Mouse (Mus musculus) intestine, embryonic 14.5 days (tissue): ENCODE data around the gene Gucy1a1. TPM values are rescaled to one million over a fixed set of nuclear protein-coding genes. Genes with fewer than 3 reads are reported as not detected.

ENCODE experiments used
- ATAC-seq: fragments of 200-750 bp; cut with Nextera tagmentation; replicated peaks from 2 replicates; pipeline ENCODE4 v1.8.0; 2017; ENCODE audit warnings: low read depth, moderate number of reproducible peaks, moderate TSS enrichment, moderate library complexity; ENCODE audit not compliant: low FRiP score, low TSS enrichment
- DNase-seq: peaks from one replicate; pipeline ENCODE4 v3.0.0-alpha.2; 2018; ENCODE audit warnings: low spot score
- H3K27ac ChIP-seq: fragments of 300-500 bp; sonication (generic); 2 replicates; pipeline ENCODE4 v1.5.1; 2014; ENCODE audit warnings: low read depth, mild to moderate bottlenecking, control low read depth
- H3K27me3 ChIP-seq: fragments of 300-500 bp; sonication (generic); replicated peaks from 2 replicates; pipeline ENCODE4 v1.6.1; 2014; ENCODE audit warnings: low read length, control low read depth; ENCODE audit not compliant: control insufficient read depth, insufficient read depth
- H3K36me3 ChIP-seq: fragments of 300-500 bp; sonication (generic); 2 replicates; pipeline ENCODE4 v1.6.1; 2014; ENCODE audit warnings: low read length, control low read depth; ENCODE audit not compliant: control insufficient read depth, insufficient read depth
- H3K4me1 ChIP-seq: fragments of 300-500 bp; sonication (generic); replicated peaks from 2 replicates; pipeline ENCODE4 v1.6.1; 2014; ENCODE audit warnings: low read length, control low read depth, mixed read lengths; ENCODE audit not compliant: control insufficient read depth, insufficient read depth
- H3K4me2 ChIP-seq: fragments of 300-500 bp; sonication (generic); 2 replicates; pipeline ENCODE4 v1.6.1; 2014; ENCODE audit warnings: low read length
- H3K4me3 ChIP-seq: fragments of 300-500 bp; sonication (generic); 2 replicates; pipeline ENCODE4 v1.5.1; 2014; ENCODE audit warnings: low read depth, low read length, control low read depth, mixed read lengths
- H3K9ac ChIP-seq: fragments of 300-500 bp; sonication (generic); 2 replicates; pipeline ENCODE4 v1.6.1; 2014; ENCODE audit warnings: mild to moderate bottlenecking, low read length
- H3K9me3 ChIP-seq: fragments of 300-500 bp; sonication (generic); 2 replicates; pipeline ENCODE4 v1.6.1; 2016; ENCODE audit warnings: low read length, control low read depth; ENCODE audit not compliant: control insufficient read depth
- WGBS: fragments of 180-500 bp; shearing (Covaris S2); extraction: QIAGEN DNeasy Blood & Tissue Kit; methylation state at CpG from one replicate; pipeline ENCODE4 v1.1.7; 2014; 5-methylcytosine and 5-hydroxymethylcytosine counted together
- polyA plus RNA-seq: library from polyadenylated mRNA; unstranded; fragments of >200 nt; fragmentation: Nextera tagmentation; extraction: Ambion mirVana; gene quantifications from 2 replicates; pipeline ENCODE4 v1.2.1, GENCODE M21; 2014

The Gucy1a1 gene
- polyA plus RNA-seq, 1 experiment from 2014 or later = 56.9 TPM

- ATAC-seq (no peak), DNase-seq (no peak)
- WGBS = 63% methylated on average over 2 of the region's 2 CpGs
These were observed 33.1 kb downstream of the Gucy1a1 start for GRCm38 (mm10) chr3:82112439-82112838.

GRCm38 (mm10) chr3:82111986-82112385, 33.6 kb downstream of the Gucy1a1 start:
- no peak for ATAC-seq
- H3K4me3 ChIP-seq = no peak overlapping the region
- no peak for DNase-seq
- H3K9me3 ChIP-seq = no peaks in the 10 kb centered on the region
- H3K4me1 ChIP-seq = no peaks in the 10 kb centered on the region
- no peak overlapping the region for H3K4me2 ChIP-seq
- H3K27ac ChIP-seq = no peak overlapping the region
- no peak overlapping the region for H3K9ac ChIP-seq
- no peaks in the 10 kb centered on the region for H3K27me3 ChIP-seq
- 71% methylated on average over 3 of the region's 3 CpGs for WGBS
- peaks cover 28% of the 10 kb centered on the region for H3K36me3 ChIP-seq

More at GRCm38 (mm10) chr3:82112439-82112838, 33.1 kb downstream of the Gucy1a1 start:
- Histone ChIP-seq H3K4me3 (no peak overlapping the region), H3K4me2 (no peak overlapping the region), H3K27ac (no peak overlapping the region), H3K9me3 (no peaks in the 10 kb centered on the region), H3K9ac (no peak overlapping the region), H3K4me1 (no peaks in the 10 kb centered on the region), H3K27me3 (no peaks in the 10 kb centered on the region), H3K36me3 (peaks cover 28% of the 10 kb centered on the region)

DNA sequence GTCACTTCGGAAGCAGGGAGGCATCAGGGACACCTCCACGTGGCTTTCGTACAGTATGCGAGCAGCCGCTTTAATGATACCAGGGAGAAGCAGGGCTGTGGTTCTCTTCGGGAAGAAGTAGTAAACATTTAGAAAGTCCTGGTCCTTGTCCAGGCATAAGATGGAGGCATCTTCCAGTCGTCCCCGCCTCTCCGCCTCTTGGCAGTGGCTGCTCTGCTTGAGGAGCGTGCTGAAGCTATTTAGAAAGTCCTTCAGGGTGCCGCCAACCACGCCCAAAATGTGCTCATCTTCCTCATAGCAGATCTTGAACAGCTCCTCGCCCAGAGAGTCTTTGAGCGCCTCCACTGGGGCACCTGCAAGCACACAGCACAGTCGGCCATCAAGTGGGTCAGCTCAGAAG, 36.6 kb downstream of the Gucy1a1 start:
- H3K4me3 ChIP-seq = no peak overlapping the region
- H3K9ac ChIP-seq = no peak overlapping the region
- H3K27me3 ChIP-seq = no peaks in the 10 kb centered on the region
- H3K27ac ChIP-seq = no peak overlapping the region
- ATAC-seq (no peak), DNase-seq (no peak)
- WGBS = 89% methylated on average over 15 of the region's 15 CpGs
- peaks cover 45% of the 10 kb centered on the region for H3K36me3 ChIP-seq
- no peaks in the 10 kb centered on the region for H3K9me3 ChIP-seq
- no peak overlapping the region for H3K4me2 ChIP-seq
- no peaks in the 10 kb centered on the region for H3K4me1 ChIP-seq

DNA sequence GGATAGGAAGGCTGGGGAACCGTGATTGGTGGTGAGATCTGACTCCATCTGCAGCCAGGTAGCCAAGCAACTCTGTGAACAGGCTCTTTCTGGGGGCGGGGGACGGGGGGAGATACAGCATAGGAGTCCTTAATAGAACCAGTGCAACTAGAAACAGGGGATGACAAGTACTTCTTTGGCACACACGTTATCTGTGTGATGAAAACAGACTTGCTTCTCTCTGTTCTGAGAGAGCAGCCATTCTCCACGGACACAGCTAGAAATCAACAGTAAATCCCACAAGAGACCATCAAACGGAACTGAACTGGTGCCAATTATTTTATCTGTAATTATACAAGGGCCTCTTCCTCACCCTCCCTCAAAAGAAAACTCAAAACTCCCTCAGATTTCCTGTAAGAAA, 41.4 kb downstream of the Gucy1a1 start:
- Histone ChIP-seq H3K27ac (no peak overlapping the region), H3K27me3 (no peaks in the 10 kb centered on the region), H3K36me3 (peaks cover 52% of the 10 kb centered on the region), H3K9me3 (no peaks in the 10 kb centered on the region), H3K4me1 (no peaks in the 10 kb centered on the region), H3K4me3 (no peak overlapping the region), H3K4me2 (no peak overlapping the region), H3K9ac (no peak overlapping the region)
- 67% methylated on average over 6 of the region's 6 CpGs for WGBS
- no peak for ATAC-seq
- no peak for DNase-seq

GRCm38 (mm10) chr3:82099127-82099526, 46.5 kb downstream of the Gucy1a1 start:
- H3K4me2 ChIP-seq = no peak overlapping the region
- H3K4me3 ChIP-seq = no peak overlapping the region
- H3K9ac ChIP-seq = no peak overlapping the region
- no peaks in the 10 kb centered on the region for H3K4me1 ChIP-seq
- DNase-seq = no peak
- H3K9me3 ChIP-seq = no peaks in the 10 kb centered on the region
- H3K36me3 ChIP-seq = peaks cover 52% of the 10 kb centered on the region
- no peak for ATAC-seq
- 85% methylated on average over 6 of the region's 6 CpGs for WGBS
- no peak overlapping the region for H3K27ac ChIP-seq
- no peaks in the 10 kb centered on the region for H3K27me3 ChIP-seq

DNA sequence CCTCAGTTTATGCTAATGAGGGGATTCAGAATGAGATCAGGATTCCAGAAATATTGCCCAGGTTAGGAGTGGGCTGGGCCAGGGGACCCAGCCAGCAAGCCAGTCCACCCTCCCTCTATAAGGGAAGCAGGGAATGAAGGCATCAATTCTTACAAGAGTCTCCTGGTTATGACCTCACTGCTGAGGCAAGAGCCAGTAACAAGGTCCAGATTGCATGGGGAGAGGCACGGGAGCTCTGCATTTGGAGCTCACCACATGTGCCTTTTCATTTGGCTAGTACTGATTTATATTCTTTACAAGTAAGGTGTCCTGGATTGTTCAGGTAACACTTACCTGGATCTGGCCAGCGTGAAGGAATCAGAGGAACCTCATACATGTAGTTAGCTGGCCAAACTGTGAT, 48.8 kb downstream of the Gucy1a1 start:
- no peaks in the 10 kb centered on the region for H3K27me3 ChIP-seq
- H3K27ac ChIP-seq = no peak overlapping the region
- DNase-seq (no peak), ATAC-seq (no peak)
- peaks cover 58% of the 10 kb centered on the region for H3K36me3 ChIP-seq
- no peak overlapping the region for H3K9ac ChIP-seq
- H3K9me3 ChIP-seq = no peaks in the 10 kb centered on the region
- 71% methylated on average over 2 of the region's 2 CpGs for WGBS
- no peaks in the 10 kb centered on the region for H3K4me1 ChIP-seq
- no peak overlapping the region for H3K4me3 ChIP-seq
- no peak overlapping the region for H3K4me2 ChIP-seq

DNA sequence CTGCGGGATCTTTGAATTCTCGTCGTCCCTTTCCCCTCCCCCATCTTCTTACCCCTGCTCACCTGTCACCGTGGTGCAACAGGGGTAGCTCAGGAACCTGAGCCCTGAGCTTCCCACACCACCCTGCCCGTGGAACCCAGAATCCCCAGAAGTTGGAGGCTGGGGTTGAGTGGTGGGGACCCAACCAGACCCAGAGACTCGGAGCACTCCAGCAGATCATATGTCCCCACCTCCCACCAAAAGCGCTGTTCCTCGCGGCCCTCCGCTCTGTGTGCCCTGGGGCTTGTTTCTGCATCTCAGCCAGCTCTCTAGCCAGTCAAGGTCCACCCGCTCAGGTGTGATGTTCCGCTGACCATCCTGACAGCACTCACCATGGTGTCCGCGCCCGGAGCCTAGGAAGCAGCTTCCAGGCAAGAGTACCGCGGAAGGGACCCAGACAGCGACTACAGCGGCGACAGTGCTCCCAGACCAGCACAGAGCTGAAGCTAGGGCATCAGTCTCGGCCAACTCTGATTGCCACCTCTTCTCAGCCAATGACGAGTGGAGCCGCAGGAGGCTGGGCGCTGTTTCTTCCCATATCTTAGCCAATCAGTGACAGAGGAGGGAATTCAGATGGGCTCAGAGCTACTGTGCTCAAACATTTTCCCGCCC, 71.3 kb downstream of the Gucy1a1 start, which contains the start of gene Gucy1b1:
Gene Gucy1b1 (minus strand): TSS at position 489 of the 651 bp plus-strand sequence.
- WGBS = 2% methylated on average over 25 of the region's 25 CpGs
- Histone ChIP-seq H3K4me3 (peak within 1 kb of the TSS; percentile 68), H3K4me1 (peaks cover 6% of the 10 kb centered on the region; the same call in 1 of the 2 replicates), H3K36me3 (no peaks in the 10 kb centered on the region), H3K27ac (peak within 1 kb of the TSS; percentile 78), H3K27me3 (no peaks in the 10 kb centered on the region), H3K9ac (peak within 1 kb of the TSS; percentile 64), H3K4me2 (peak within 1 kb of the TSS; percentile 69), H3K9me3 (no peaks in the 10 kb centered on the region)
- ATAC-seq = peak; percentile 96
- peak; percentile 82 for DNase-seq

DNA sequence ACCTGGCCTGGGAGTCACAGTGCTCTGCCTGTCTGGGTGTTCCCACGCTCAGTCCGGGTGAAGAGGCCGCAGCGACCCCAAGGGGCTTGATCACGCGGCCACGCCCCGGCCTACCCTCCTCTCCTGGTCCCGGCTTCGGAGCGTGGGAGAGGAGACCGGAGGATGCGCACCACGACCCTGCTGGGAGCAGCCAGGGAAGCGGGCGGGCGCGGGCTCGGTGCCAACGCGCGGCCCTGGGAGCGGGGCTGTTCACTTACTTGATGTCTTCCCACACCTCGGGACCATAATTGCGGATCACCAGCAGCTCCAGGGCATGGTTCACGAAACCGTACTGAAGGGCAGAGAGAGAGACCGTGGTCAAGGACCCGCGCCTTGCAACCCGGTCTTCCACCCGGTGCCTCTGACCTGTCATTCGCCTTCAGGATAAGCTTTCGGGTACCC, 71.8 kb downstream of the Gucy1a1 start:
- no peaks in the 10 kb centered on the region for H3K9me3 ChIP-seq
- H3K27ac ChIP-seq = peak overlapping the region; percentile 78
- H3K4me1 ChIP-seq = peaks cover 6% of the 10 kb centered on the region; the same call in 1 of the 2 replicates
- ATAC-seq (peak; percentile 64), DNase-seq (peak; percentile 80)
- H3K4me2 ChIP-seq = peak overlapping the region; percentile 69
- no peaks in the 10 kb centered on the region for H3K27me3 ChIP-seq
- WGBS = under 1% methylated on average over 34 of the region's 34 CpGs
- peak overlapping the region; percentile 68 for H3K4me3 ChIP-seq
- H3K36me3 ChIP-seq = no peaks in the 10 kb centered on the region
- peak overlapping the region; percentile 64 for H3K9ac ChIP-seq

GRCm38 (mm10) chr3:82067830-82068229, 77.8 kb downstream of the Gucy1a1 start:
- peak overlapping the region; percentile 13 for H3K4me2 ChIP-seq
- H3K36me3 ChIP-seq = no peaks in the 10 kb centered on the region
- H3K9me3 ChIP-seq = no peaks in the 10 kb centered on the region
- peak overlapping the region; percentile 79 for H3K27ac ChIP-seq
- ATAC-seq = peak; percentile 87
- no peak overlapping the region for H3K4me3 ChIP-seq
- H3K9ac ChIP-seq = no peak overlapping the region
- no peak for DNase-seq
- peaks cover 38% of the 10 kb centered on the region for H3K4me1 ChIP-seq
- 36% methylated on average over 5 of the region's 5 CpGs for WGBS
- no peaks in the 10 kb centered on the region for H3K27me3 ChIP-seq
